Mouse (Mus musculus): ENCODE results near the gene Tanc2.

Gene Tanc2

GRCm38 (mm10) chr11:105921275-105921674, 331.5 kb downstream of the Tanc2 start:
- in situ Hi-C loops (cut with MboI, MseI): loop anchor here (5.0 to 10.0 kb wide), 2 partner anchors 101 to 254 kb away; no protein-coding TSS in a partner anchor

- in situ Hi-C loops (cut with MboI, MseI): loop anchor here (5.0 to 10.0 kb wide), 2 partner anchors 99 to 252 kb away; no protein-coding TSS in a partner anchor
These were observed 333.2 kb downstream of the Tanc2 start for GRCm38 (mm10) chr11:105922769-105923663.

GRCm38 (mm10) chr11:105927065-105928030, 337.6 kb downstream of the Tanc2 start:
- in situ Hi-C loops (cut with MboI, MseI): loop anchor here (10.0 kb wide), 1 partner anchor 247 kb away; no protein-coding TSS in a partner anchor

GRCm38 (mm10) chr11:105928171-105928570, 338.4 kb downstream of the Tanc2 start:
- in situ Hi-C loops (cut with MboI, MseI): loop anchor here (10.0 kb wide), 1 partner anchor 247 kb away; no protein-coding TSS in a partner anchor

- in situ Hi-C loops (cut with MboI, MseI): no loop called here
These were observed 341.6 kb downstream of the Tanc2 start for GRCm38 (mm10) chr11:105931380-105931779.

DNA sequence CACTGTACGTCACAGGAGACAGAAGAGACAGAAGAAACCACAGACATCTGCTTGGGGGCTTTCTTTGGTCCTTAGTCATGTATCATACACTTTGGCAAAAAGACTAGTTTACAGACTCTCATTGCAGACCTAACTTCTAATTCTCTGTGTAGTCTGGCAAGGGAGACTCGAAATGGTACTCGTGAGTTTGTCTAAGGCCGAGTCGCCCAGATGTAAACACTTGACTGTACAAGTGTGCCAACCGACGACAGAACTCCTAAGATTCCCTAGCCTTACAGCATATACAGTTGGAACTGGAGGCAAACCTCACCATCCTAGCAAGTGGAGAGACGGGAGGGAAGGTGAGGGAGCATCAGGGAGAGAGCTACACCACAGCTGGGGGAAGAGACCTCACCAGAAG, 344.0 kb downstream of the Tanc2 start:
- in situ Hi-C loops (cut with MboI, MseI): no loop called here

DNA sequence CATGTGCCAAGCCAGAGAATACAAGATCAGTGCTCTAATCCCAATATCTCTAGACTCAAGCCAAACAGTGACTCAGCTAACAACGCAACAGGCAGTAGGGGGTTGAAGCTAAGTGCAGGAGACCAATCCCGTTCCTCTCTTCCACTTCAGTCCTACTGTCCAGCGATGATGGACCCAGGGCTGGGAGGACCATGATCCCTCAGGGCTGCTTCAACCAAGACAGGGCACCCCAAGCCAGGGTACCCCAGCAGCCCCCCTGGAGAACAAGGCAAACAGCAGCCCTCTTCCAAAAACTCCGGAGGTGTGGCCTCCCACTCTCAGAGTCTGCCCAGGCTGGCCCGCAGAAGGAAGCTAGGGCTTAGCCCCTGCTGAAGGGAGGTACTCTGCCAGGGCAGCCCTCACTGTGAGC, 344.5 kb downstream of the Tanc2 start:
- in situ Hi-C loops (cut with MboI, MseI): no loop called here

DNA sequence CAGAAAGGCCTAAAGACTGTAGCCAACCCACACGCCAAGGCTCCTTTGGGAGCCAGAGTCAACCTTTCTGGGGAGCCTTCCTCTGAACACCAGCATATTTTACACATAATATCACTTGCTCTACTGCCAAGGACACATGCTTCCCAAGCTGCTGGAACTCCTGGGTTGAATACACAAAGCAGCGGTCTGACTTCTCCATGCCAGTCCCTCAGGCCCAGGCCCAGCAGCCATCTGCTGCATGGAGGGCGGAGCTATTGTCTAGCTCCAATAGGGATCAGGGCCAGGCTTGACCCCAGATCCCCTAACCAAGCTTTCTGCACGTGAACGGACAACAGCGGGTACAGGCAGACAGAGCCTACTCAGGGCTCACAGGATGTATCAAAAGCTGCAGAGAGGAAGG, 345.0 kb downstream of the Tanc2 start:
- in situ Hi-C loops (cut with MboI, MseI): no loop called here

- in situ Hi-C loops (cut with MboI, MseI): no loop called here
These were observed 345.7 kb downstream of the Tanc2 start for GRCm38 (mm10) chr11:105935496-105935895.

GRCm38 (mm10) chr11:105936200-105936599, 346.4 kb downstream of the Tanc2 start:
- in situ Hi-C loops (cut with MboI, MseI): no loop called here

DNA sequence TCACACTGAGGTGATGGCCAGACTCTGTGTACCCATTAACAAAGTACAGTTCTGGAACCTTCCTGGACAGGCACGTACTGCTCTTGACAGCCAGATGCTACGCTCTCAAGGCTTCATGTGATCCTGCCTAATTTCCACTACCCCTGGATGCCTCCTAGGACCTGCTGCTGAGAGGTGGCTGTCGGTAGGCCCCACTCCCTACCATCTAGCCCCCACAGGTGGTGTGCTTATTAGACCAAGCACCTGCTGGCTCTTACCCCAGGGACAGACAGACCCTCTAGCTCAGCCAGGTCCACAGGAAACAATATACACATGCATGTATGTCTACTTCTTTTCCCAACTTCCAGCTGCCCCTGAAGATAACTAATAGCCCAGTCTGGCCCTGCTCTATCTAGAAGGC, 347.2 kb downstream of the Tanc2 start:
- in situ Hi-C loops (cut with MboI, MseI): no loop called here

GRCm38 (mm10) chr11:105938771-105939170, 349.0 kb downstream of the Tanc2 start:
- in situ Hi-C loops (cut with MboI, MseI): no loop called here

DNA sequence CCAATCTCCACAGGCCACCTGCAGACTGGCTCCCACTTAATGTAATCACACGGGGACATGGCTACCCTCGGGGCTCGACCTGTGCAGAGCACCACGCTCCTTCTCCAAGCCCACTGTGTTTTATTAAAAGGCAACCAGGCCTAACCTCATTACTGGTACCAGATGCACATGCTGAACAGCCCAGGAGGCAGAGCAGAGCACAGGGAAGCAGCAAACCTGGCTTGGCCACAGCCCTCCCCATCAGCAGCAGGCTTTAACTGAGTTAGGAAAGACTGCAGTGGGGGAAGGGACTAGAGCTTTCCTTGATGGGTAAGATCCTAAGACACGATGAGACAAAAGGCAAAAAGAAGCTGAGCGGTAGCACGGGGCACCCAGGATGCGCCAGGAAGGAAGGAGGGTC, 352.2 kb downstream of the Tanc2 start:
- in situ Hi-C loops (cut with MboI, MseI): loop anchor here (5.0 kb wide), 1 partner anchor 50 kb away; the partner anchor contains the start of gene Ace3

DNA sequence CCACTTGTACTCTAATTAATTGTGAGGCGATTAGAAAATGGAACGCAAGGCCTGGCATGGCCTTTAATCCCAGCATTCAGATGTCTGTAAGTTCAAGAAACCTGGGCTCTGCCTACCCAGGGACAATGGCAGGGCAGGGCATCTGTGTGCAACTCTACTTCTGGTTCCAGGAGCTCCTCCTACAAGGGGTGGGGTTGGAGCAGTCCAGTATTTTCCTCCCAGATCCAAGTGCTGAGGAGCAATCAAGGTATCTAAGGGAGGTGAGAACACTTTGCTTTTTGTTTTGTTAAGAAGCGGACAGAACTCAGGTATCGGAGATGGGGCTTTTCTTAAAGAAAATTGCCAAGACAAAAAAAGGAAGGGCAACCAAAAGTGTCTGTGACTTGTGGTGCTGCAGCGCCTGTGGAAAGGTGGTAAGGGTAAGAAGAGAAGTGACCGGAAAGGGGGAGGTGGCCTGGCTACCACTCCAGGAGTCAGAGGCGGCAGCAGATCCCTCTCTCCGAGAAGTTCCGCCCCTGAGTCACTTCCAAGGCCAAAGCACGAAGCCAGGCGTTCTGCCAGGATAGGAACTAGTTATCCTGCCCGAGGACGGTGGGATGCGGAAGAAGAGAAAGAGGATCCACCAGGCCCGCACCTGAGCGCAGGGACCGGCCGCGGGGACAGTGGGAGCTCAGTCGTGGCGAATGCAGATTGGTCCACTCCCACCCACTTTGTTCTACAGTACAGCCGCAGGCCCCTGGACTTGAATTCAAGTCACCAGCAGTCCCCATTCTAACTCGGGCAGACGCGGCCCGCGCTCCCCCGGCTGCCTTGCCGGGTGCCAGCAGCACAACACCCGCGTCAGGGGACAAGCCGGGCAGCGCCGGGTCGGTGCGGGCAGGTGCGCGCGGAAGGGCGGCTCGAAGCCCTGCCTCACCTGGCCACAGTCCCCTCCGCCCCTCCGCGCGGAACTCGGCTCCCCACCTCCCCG, 353.6 kb downstream of the Tanc2 start:
- in situ Hi-C loops (cut with MboI, MseI): loop anchor here (5.0 kb wide), 1 partner anchor 49 kb away; the partner anchor contains the start of gene Ace3

- in situ Hi-C loops (cut with MboI, MseI): loop anchor here (5.0 kb wide), 1 partner anchor 48 kb away; the partner anchor contains the start of gene Ace3
These were observed 354.4 kb downstream of the Tanc2 start for GRCm38 (mm10) chr11:105944126-105944621.

GRCm38 (mm10) chr11:105944770-105945672, 355.2 kb downstream of the Tanc2 start:
- in situ Hi-C loops (cut with MboI, MseI): loop anchor here (5.0 kb wide), 1 partner anchor 47 kb away; the partner anchor contains the start of gene Ace3

- in situ Hi-C loops (cut with MboI, MseI): no loop called here
These were observed 356.9 kb downstream of the Tanc2 start for GRCm38 (mm10) chr11:105946694-105947154.

GRCm38 (mm10) chr11:105948255-105948654, 358.5 kb downstream of the Tanc2 start:
- in situ Hi-C loops (cut with MboI, MseI): no loop called here

- in situ Hi-C loops (cut with MboI, MseI): no loop called here
These were observed 360.7 kb downstream of the Tanc2 start for GRCm38 (mm10) chr11:105950519-105950918.
